In genomic region chr5:122486243-122486642, GRCm38 (mm10) we compare ENCODE assay signal across 7 mouse cellular contexts. TPM values are rescaled to one million over a fixed set of nuclear protein-coding genes. Genes with fewer than 3 reads are reported as not detected.
DNase-seq lines count a peak whose midpoint lies in the region; ATAC-seq and TF ChIP-seq lines count a peak whose summit lies in the region.
"Not testable (repeated sequence)": the region's sequence is repeated elsewhere in the genome, so short reads cannot be mapped to it uniquely, and the experiment has no call there.

No protein-coding gene starts in this region.

- not testable (repeated sequence) for DNase-seq in Patski (ENCODE audit: low read depth, low spot score); hindbrain, postnatal 0 days (ENCODE audit: low spot score); layer of hippocampus, adult 2 months (ENCODE audit: low spot score in 2 of 2); liver, postnatal 0 days; lung, postnatal 0 days (ENCODE audit: low spot score)
- DNase-seq in ZHBTc4 (ENCODE audit: low read depth, low spot score) = peak; percentile 39

- H3K36me3 ChIP-seq in heart, embryonic 16.5 days (ENCODE audit: control insufficient read depth, insufficient read depth) = peaks cover 61% of the 10 kb centered on the region
- H3K36me3 ChIP-seq in hindbrain, postnatal 0 days (ENCODE audit: insufficient read depth, low read length) = peaks cover 54% of the 10 kb centered on the region
- H3K36me3 ChIP-seq in liver, postnatal 0 days (replicated peaks; ENCODE audit: insufficient read depth, low read length) = peaks cover 69% of the 10 kb centered on the region
- H3K36me3 ChIP-seq in lung, postnatal 0 days (ENCODE audit: insufficient read depth, low read length) = peaks cover 24% of the 10 kb centered on the region

- not testable (repeated sequence) for TF ChIP-seq EP300 in liver, postnatal 0 days (IDR thresholded peaks at IDR 0.05; ENCODE audit: low read depth); lung, postnatal 0 days (IDR thresholded peaks at IDR 0.05)

- POLR2A ChIA-PET in Patski (lab: Charles Lee) = not testable (repeated sequence)

- H3K9ac ChIP-seq in heart, embryonic 16.5 days (ENCODE audit: low read length); hindbrain, postnatal 0 days (replicated peaks; ENCODE audit: low read length); liver, postnatal 0 days (replicated peaks); lung, postnatal 0 days (replicated peaks; ENCODE audit: low read depth): not testable (repeated sequence)

- CTCF ChIA-PET in Patski (lab: Charles Lee) = interaction anchor here (1.1 to 1.7 kb wide), 2 partner anchors 11 to 76 kb away, joined by 3 to 10 read pairs; no protein-coding TSS in a partner anchor

- not testable (repeated sequence) for H3K9me3 ChIP-seq in heart, embryonic 16.5 days (replicated peaks; ENCODE audit: control insufficient read depth, low read length); hindbrain, postnatal 0 days (ENCODE audit: low read length); liver, postnatal 0 days (ENCODE audit: low read length); lung, postnatal 0 days (ENCODE audit: low read length)

- not testable (repeated sequence) for ATAC-seq in Patski; hindbrain, postnatal 0 days; liver, postnatal 0 days; lung, postnatal 0 days
- ATAC-seq in heart, embryonic 16.5 days (replicated peaks; ENCODE audit: extremely low read depth, insufficient read depth, low FRiP score) = 0 out of 2 replicates have a peak, but pooled peaks have one; percentile 21

- H3K4me2 ChIP-seq in heart, embryonic 16.5 days (ENCODE audit: low read depth, low read length); hindbrain, postnatal 0 days (ENCODE audit: low read depth, low read length); liver, postnatal 0 days (ENCODE audit: low read depth, low read length); lung, postnatal 0 days (replicated peaks; ENCODE audit: low read depth, low read length): not testable (repeated sequence)

- H3K4me1 ChIP-seq in heart, embryonic 16.5 days (ENCODE audit: control insufficient read depth, insufficient read depth, low read length); hindbrain, postnatal 0 days (ENCODE audit: insufficient read depth, low read length); liver, postnatal 0 days (ENCODE audit: insufficient read depth); lung, postnatal 0 days (ENCODE audit: insufficient read depth, low read depth, low read length): not testable (repeated sequence)

- H3K27me3 ChIP-seq in Patski; heart, embryonic 16.5 days (ENCODE audit: control insufficient read depth, insufficient read depth, low read length); hindbrain, postnatal 0 days (ENCODE audit: insufficient read depth, low read length); liver, postnatal 0 days (ENCODE audit: insufficient read depth, low read length); lung, postnatal 0 days (replicated peaks; ENCODE audit: insufficient read depth, low read length): not testable (repeated sequence)

- in situ Hi-C loops in Patski (cut with MboI; ENCODE audit: low pct_unique_long_range_greater_than_20kb) = not testable (repeated sequence)

- H3K27ac ChIP-seq in heart, embryonic 16.5 days (ENCODE audit: low read length); hindbrain, postnatal 0 days; layer of hippocampus, adult 2 months; liver, postnatal 0 days (ENCODE audit: low read depth); lung, postnatal 0 days (ENCODE audit: low read length): not testable (repeated sequence)

- H3K4me3 ChIP-seq in heart, embryonic 16.5 days (ENCODE audit: low read length); hindbrain, postnatal 0 days (ENCODE audit: low read length); layer of hippocampus, adult 2 months; liver, postnatal 0 days (ENCODE audit: low read depth, low read length); lung, postnatal 0 days (ENCODE audit: low read depth, low read length): not testable (repeated sequence)

- TF ChIP-seq CTCF in Patski (IDR thresholded peaks at IDR 0.05) = peak; percentile 33
- 0 out of 2 replicates have a peak, but pooled peaks have one; percentile 14 for TF ChIP-seq CTCF in hindbrain, postnatal 0 days (IDR thresholded peaks at IDR 0.05; ENCODE audit: low read depth)
- TF ChIP-seq CTCF in layer of hippocampus, adult 2 months (conservative IDR thresholded peaks at IDR 0.05) = peak; percentile 58
- TF ChIP-seq CTCF in liver, postnatal 0 days (IDR thresholded peaks at IDR 0.05; ENCODE audit: low read depth) = 0 out of 2 replicates have a peak, but pooled peaks have one; percentile 14
- 0 out of 2 replicates have a peak, but pooled peaks have one; percentile 1 for TF ChIP-seq CTCF in lung, postnatal 0 days (IDR thresholded peaks at IDR 0.05)

- 71% methylated on average over 5 of the region's 5 CpGs for WGBS in heart, embryonic 16.5 days
- 80% methylated on average over 5 of the region's 5 CpGs for WGBS in hindbrain, postnatal 0 days
- 78% methylated on average over 5 of the region's 5 CpGs for WGBS in liver, postnatal 0 days (ENCODE audit: insufficient replicate concordance)
- 74% methylated on average over 5 of the region's 5 CpGs for WGBS in lung, postnatal 0 days

RNA-seq across cellular contexts. Expression of gene Atp2a2, which starts 15.8 kb away (rescaled TPM):
- 239 TPM for polyA plus RNA-seq in Patski (2021)
- 306 and 316 TPM in 2 replicates for polyA plus RNA-seq in heart, embryonic 16.5 days (2015; fragmentation: Nextera tagmentation; extraction: Ambion mirVana)
- 200 and 204 TPM in 2 replicates for total RNA-seq in hindbrain, postnatal 0 days (2014; rRNA removed)
- 46.2 and 47.4 TPM in 2 replicates for polyA plus RNA-seq in hindbrain, postnatal 0 days (2015; fragmentation: Nextera tagmentation; extraction: Ambion mirVana)
- 100 to 1,000 TPM; 588 to 630 TPM for total RNA-seq in layer of hippocampus, adult 2 months (2021)
- polyA plus RNA-seq in liver, postnatal 0 days (2015; fragmentation: Nextera tagmentation; extraction: Ambion mirVana) = 13.5 and 14.8 TPM in 2 replicates
- 27.4 and 32.4 TPM in 2 replicates for polyA plus RNA-seq in lung, postnatal 0 days (2015; fragmentation: Nextera tagmentation; extraction: Ambion mirVana)

Comparison
In these comparisons a context has a peak if more than half of its experiments do, and no peak if none do; other contexts are left out.
1. CTCF ChIP-seq: peak in every context shown above with its lines; median percentile 58 in layer of hippocampus, adult 2 months; 33 in Patski; 14 in hindbrain, postnatal 0 days; 14 in liver, postnatal 0 days; 1 in lung, postnatal 0 days.